Mouse (Mus musculus): ENCODE data around the gene Hk1. TPM values are rescaled to one million over a fixed set of nuclear protein-coding genes. Genes with fewer than 3 reads are reported as not detected.

Gene Hk1
- polyA plus RNA-seq, 1 experiment: 65.7 TPM

DNA sequence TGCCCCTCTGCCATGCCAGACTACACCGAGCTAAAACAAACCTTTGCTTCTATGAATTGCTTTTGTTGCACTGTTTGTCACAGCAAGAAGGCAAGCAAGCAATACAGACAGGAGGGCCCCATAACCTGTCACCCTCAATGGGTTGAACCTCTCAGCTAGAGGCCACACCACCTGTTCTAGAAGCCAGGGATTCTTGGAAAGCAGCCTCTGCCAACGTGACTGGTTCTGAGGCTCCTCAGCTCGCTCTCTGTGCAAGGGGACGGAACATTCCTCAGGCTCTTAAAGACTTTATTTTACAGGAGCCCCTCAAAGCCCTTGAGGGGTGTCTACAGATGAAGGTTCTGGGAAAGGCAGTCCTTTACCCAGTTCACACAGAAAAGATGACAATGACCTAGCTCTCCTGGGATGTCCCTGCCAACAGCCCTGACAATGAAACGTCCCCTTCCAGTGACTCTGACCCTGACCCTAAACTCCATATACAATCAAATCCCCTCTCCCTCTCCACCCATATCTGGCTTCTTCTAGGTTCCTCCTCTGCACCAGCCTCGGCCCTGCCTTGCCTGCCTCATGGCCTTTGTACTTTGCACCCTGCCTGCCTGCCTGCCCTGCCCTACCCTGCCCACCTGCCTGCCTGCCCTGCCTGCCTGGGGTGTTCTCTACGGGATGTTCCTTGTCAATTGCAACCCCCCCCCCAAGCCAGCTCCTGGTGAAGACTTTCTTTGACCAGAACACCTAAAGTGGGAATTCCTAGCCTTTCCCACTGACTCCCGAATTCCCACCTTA lies 158.8 kb downstream of the Hk1 start:
- Histone ChIP-seq H3K4me3 (ENCODE audit: insufficient read depth, poor library complexity, severe bottlenecking) (no peak overlapping the region), H3K79me3 (ENCODE audit: low read depth) (peaks cover 2% of the 10 kb centered on the region), H3K79me2 (ENCODE audit: control insufficient read depth, insufficient read depth) (no peaks in the 10 kb centered on the region), H3K36me3 (ENCODE audit: control insufficient read depth, insufficient read depth) (no peaks in the 10 kb centered on the region), H3ac (ENCODE audit: control insufficient read depth, insufficient read length, low read depth) (no peak overlapping the region), H3K27me3 (ENCODE audit: control insufficient read depth, insufficient read depth, insufficient read length) (no peaks in the 10 kb centered on the region)
- TF ChIP-seq MYOG (IDR thresholded peaks at IDR 0.05; ENCODE audit: control insufficient read depth, extremely low read depth, insufficient read length): no peak
- TF ChIP-seq MAX (IDR thresholded peaks at IDR 0.05): no peak
- no peak for TF ChIP-seq CTCF (IDR thresholded peaks at IDR 0.05; ENCODE audit: control insufficient read depth, insufficient read depth, insufficient read length)
- TF ChIP-seq CEBPB (IDR thresholded peaks at IDR 0.05; ENCODE audit: low read depth): no peak
- TF ChIP-seq MYOD1 (IDR thresholded peaks at IDR 0.05; ENCODE audit: control insufficient read depth, insufficient read length, low read depth): no peak
- TF ChIP-seq FOSL1 (IDR thresholded peaks at IDR 0.05; ENCODE audit: insufficient read depth, low read length, poor library complexity, severe bottlenecking): no peak
- TF ChIP-seq USF1 (IDR thresholded peaks at IDR 0.05; ENCODE audit: low read depth): no peak

Other genes with a start within 250 kb of the Hk1 start
- not detected for gene Neurog3, start 246.8 kb downstream of the Hk1 start, polyA plus RNA-seq (2012; fragmentation: generic; extraction: Trizol)
- 1.9 TPM for gene Fam241b, start 236.0 kb downstream of the Hk1 start, polyA plus RNA-seq (2012; fragmentation: generic; extraction: Trizol)
- gene Tspan15, start 148.7 kb downstream of the Hk1 start, polyA plus RNA-seq (2012; fragmentation: generic; extraction: Trizol): 5.6 TPM
- gene Tacr2, start 127.5 kb downstream of the Hk1 start, polyA plus RNA-seq (2012; fragmentation: generic; extraction: Trizol): 0.04 TPM
- gene Hkdc1, start 42.6 kb upstream of the Hk1 start, polyA plus RNA-seq (2012; fragmentation: generic; extraction: Trizol): 0.04 TPM
- 0.21 TPM for gene 4930507D05Rik, start 69.6 kb upstream of the Hk1 start, polyA plus RNA-seq (2012; fragmentation: generic; extraction: Trizol)
- 28.7 TPM for gene Supv3l1, start 69.8 kb upstream of the Hk1 start, polyA plus RNA-seq (2012; fragmentation: generic; extraction: Trizol)
- 22.7 TPM for gene Vps26a, start 106.9 kb upstream of the Hk1 start, polyA plus RNA-seq (2012; fragmentation: generic; extraction: Trizol)
- gene Srgn, start 147.5 kb upstream of the Hk1 start, polyA plus RNA-seq (2012; fragmentation: generic; extraction: Trizol): not detected
- gene Kif1bp, start 198.5 kb upstream of the Hk1 start, polyA plus RNA-seq (2012; fragmentation: generic; extraction: Trizol): 21.5 TPM
- 55.3 TPM for gene Ddx21, start 222.4 kb upstream of the Hk1 start, polyA plus RNA-seq (2012; fragmentation: generic; extraction: Trizol)

Data from C2C12 (cell line).